Mouse (Mus musculus) midbrain, embryonic 14.5 days (tissue): ENCODE data around the gene Msmb. TPM values are rescaled to one million over a fixed set of nuclear protein-coding genes. Genes with fewer than 3 reads are reported as not detected.

Experiments used
- ATAC-seq: fragments of 200-750 bp; cut with Nextera tagmentation; 2 replicates; pipeline ENCODE4 v1.8.0; 2017; ENCODE audit warnings: moderate number of reproducible peaks, moderate library complexity; ENCODE audit not compliant: low FRiP score, low TSS enrichment
- DNase-seq: peaks from one replicate; pipeline ENCODE4 v3.0.0-alpha.2; 2015
- H3K27ac ChIP-seq: fragments of 300-500 bp; sonication (generic); replicated peaks from 2 replicates; pipeline ENCODE4 v1.5.1; 2014; ENCODE audit warnings: mild to moderate bottlenecking, low read depth, low read length, moderate library complexity
- H3K27me3 ChIP-seq: fragments of 300-500 bp; sonication (generic); 2 replicates; pipeline ENCODE4 v1.6.1; 2014; ENCODE audit warnings: low read length, control low read depth, mixed read lengths; ENCODE audit not compliant: control insufficient read depth, insufficient read depth
- H3K36me3 ChIP-seq: fragments of 300-500 bp; sonication (generic); 2 replicates; pipeline ENCODE4 v1.6.1; 2014; ENCODE audit warnings: low read length, control low read depth; ENCODE audit not compliant: control insufficient read depth, insufficient read depth
- H3K4me1 ChIP-seq: fragments of 300-500 bp; sonication (generic); 2 replicates; pipeline ENCODE4 v1.6.1; 2014; ENCODE audit warnings: mild to moderate bottlenecking, antibody characterized with exemption, low read length, control low read depth; ENCODE audit not compliant: control insufficient read depth, insufficient read depth
- H3K4me2 ChIP-seq: fragments of 300-500 bp; sonication (generic); 2 replicates; pipeline ENCODE4 v1.6.1; 2014; ENCODE audit warnings: mild to moderate bottlenecking, low read length, moderate library complexity
- H3K4me3 ChIP-seq: fragments of 300-500 bp; sonication (generic); replicated peaks from 2 replicates; pipeline ENCODE4 v1.5.1; 2014; ENCODE audit warnings: low read depth, low read length
- H3K9ac ChIP-seq: fragments of 300-500 bp; sonication (generic); replicated peaks from 2 replicates; pipeline ENCODE4 v1.6.1; 2014; ENCODE audit warnings: mild to moderate bottlenecking, low read length, moderate library complexity
- H3K9me3 ChIP-seq: fragments of 300-500 bp; sonication (generic); 2 replicates; pipeline ENCODE4 v1.6.1; 2016; ENCODE audit warnings: low read length, control low read depth, mixed read lengths; ENCODE audit not compliant: control insufficient read depth
- WGBS: fragments of 180-500 bp; shearing (Covaris S2); extraction: QIAGEN DNeasy Blood & Tissue Kit; methylation state at CpG from one replicate; pipeline ENCODE4 v1.1.7; 2014; 5-methylcytosine and 5-hydroxymethylcytosine counted together
- polyA plus RNA-seq: library from polyadenylated mRNA; unstranded; fragments of >200 nt; fragmentation: Nextera tagmentation; extraction: Ambion mirVana; gene quantifications from 2 replicates; pipeline ENCODE4 v1.2.1, GENCODE M21; 2014

Msmb gene
- polyA plus RNA-seq, 1 experiment from 2014 or later, result not detected

GRCm38 (mm10) chr14:32153156-32153555, 11.3 kb downstream of the Msmb start:
- Histone ChIP-seq H3K4me2 (no peak overlapping the region), H3K27me3 (no peaks in the 10 kb centered on the region), H3K4me1 (no peaks in the 10 kb centered on the region), H3K9ac (no peak overlapping the region), H3K4me3 (no peak overlapping the region), H3K9me3 (peaks cover 2% of the 10 kb centered on the region; the same call in 1 of the 2 replicates), H3K36me3 (no peaks in the 10 kb centered on the region), H3K27ac (no peak overlapping the region)
- 91% methylated on average over 2 of the region's 2 CpGs for WGBS
- ATAC-seq (no peak), DNase-seq (no peak)

- Histone ChIP-seq H3K27me3 (no peaks in the 10 kb centered on the region), H3K27ac (no peak overlapping the region), H3K9ac (no peak overlapping the region), H3K4me2 (no peak overlapping the region), H3K9me3 (no peaks in the 10 kb centered on the region), H3K4me3 (no peak overlapping the region), H3K4me1 (peaks cover 6% of the 10 kb centered on the region; the same call in 1 of the 2 replicates), H3K36me3 (no peaks in the 10 kb centered on the region)
- WGBS, result 88% methylated on average over 6 of the region's 6 CpGs
- no peak for DNase-seq
- ATAC-seq, result no peak
These were observed 12.9 kb downstream of the Msmb start for GRCm38 (mm10) chr14:32154758-32155157.

GRCm38 (mm10) chr14:32159150-32159670, 17.4 kb downstream of the Msmb start:
- Histone ChIP-seq H3K36me3 (no peaks in the 10 kb centered on the region), H3K27me3 (no peaks in the 10 kb centered on the region), H3K9ac (peak overlapping the region; percentile 42; the same call in 1 of the 2 replicates), H3K4me3 (peak overlapping the region; percentile 75), H3K4me1 (peaks cover 18% of the 10 kb centered on the region), H3K27ac (peak overlapping the region; percentile 85), H3K9me3 (no peaks in the 10 kb centered on the region), H3K4me2 (peak overlapping the region; percentile 77)
- ATAC-seq (peak; percentile 10; the same call in 1 of the 2 replicates), DNase-seq (no peak)
- WGBS, result 37% methylated on average over 4 of the region's 4 CpGs

- WGBS, result under 1% methylated on average over 40 of the region's 40 CpGs
These were observed 17.9 kb downstream of the Msmb start, which contains the start of gene Ncoa4 for GRCm38 (mm10) chr14:32159690-32160246. TSS of gene Ncoa4 (plus strand) at chr14:32159865.

DNA sequence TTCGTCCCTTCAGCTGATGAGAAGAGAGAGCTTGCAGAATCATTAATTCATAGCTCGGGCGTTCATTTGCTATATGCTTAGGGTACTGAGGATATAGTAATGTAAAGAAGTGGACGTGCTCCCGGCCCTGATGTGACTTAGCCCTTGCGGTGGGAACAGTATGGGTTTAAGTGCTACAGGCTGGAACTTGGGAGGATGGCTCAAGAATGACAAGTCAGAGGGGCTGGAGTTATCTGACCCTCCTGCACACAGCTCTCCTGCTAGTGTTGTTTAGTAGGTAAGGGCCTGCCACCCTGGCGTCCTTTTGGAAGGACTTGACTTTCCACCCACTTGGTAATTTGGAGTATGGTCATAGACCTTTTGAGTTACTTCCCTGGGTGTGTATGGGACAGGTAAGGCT, 18.7 kb downstream of the Msmb start:
- H3K9me3 ChIP-seq, result no peaks in the 10 kb centered on the region
- H3K4me1 ChIP-seq, result peaks cover 25% of the 10 kb centered on the region
- WGBS, result 42% methylated on average over 7 of the region's 7 CpGs
- no peak overlapping the region for H3K27ac ChIP-seq
- H3K27me3 ChIP-seq, result no peaks in the 10 kb centered on the region
- peak overlapping the region; percentile 94 for H3K9ac ChIP-seq
- ATAC-seq, result no peak
- DNase-seq, result no peak
- peak overlapping the region; percentile 77 for H3K4me2 ChIP-seq
- no peaks in the 10 kb centered on the region for H3K36me3 ChIP-seq
- peak overlapping the region; percentile 75 for H3K4me3 ChIP-seq

More at GRCm38 (mm10) chr14:32159690-32160246, 17.9 kb downstream of the Msmb start, which contains the start of gene Ncoa4:
- peak within 1 kb of the TSS; percentile 77 for H3K4me2 ChIP-seq
- H3K27me3 ChIP-seq, result no peaks in the 10 kb centered on the region
- no peaks in the 10 kb centered on the region for H3K9me3 ChIP-seq
- peak within 1 kb of the TSS; percentile 94 for H3K9ac ChIP-seq
- ATAC-seq (peak; percentile 98), DNase-seq (peak; percentile 100)
- H3K36me3 ChIP-seq, result no peaks in the 10 kb centered on the region
- peaks cover 18% of the 10 kb centered on the region for H3K4me1 ChIP-seq
- peak within 1 kb of the TSS; percentile 85 for H3K27ac ChIP-seq
- peak within 1 kb of the TSS; percentile 75 for H3K4me3 ChIP-seq

DNA sequence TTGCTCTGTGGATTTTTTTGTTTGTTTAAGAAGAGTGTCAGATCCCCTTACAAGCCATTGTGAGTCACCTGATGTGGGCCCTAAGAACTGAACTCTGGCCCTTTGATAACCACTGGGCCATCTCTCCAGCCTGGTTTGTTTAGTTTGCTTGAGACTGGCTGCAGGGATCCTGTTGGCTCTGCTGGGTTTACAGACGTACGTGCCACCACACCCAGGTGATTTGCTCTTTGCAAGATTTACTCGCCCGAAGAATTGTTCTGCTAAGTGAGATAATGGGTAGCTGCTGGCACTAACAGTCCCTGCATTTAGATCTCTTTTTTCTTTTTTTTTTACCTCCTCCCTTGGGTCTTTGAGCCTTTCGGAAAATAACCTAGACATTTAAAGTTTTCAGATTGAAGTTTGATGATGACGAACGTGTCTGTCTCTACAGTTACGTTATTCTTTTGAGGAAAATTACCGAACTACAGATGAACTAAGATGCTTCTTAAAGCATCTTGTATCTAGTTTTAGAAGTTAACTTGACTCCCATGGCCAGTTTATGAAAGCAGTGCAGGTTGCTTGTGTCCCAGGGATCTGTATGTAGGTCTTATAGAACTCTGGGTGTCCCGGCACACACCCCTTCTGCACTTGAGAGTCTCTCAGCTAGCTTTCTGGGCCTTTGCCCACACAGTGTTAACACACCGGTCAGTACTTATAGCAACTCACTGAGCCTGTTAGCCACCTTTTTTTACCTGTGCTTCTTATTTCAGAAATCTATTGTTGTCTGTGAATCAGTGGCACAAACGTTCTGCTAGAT, 19.5 kb downstream of the Msmb start:
- 0 out of 2 replicates have a peak overlapping the region, but pooled peaks have one; percentile 94 for H3K9ac ChIP-seq
- H3K27me3 ChIP-seq, result no peaks in the 10 kb centered on the region
- H3K4me3 ChIP-seq, result no peak overlapping the region
- H3K9me3 ChIP-seq, result no peaks in the 10 kb centered on the region
- H3K27ac ChIP-seq, result no peak overlapping the region
- H3K4me1 ChIP-seq, result peaks cover 27% of the 10 kb centered on the region
- peak overlapping the region; percentile 77 for H3K4me2 ChIP-seq
- WGBS, result 93% methylated on average over 12 of the region's 12 CpGs
- DNase-seq (no peak), ATAC-seq (no peak)
- H3K36me3 ChIP-seq, result no peaks in the 10 kb centered on the region

DNA sequence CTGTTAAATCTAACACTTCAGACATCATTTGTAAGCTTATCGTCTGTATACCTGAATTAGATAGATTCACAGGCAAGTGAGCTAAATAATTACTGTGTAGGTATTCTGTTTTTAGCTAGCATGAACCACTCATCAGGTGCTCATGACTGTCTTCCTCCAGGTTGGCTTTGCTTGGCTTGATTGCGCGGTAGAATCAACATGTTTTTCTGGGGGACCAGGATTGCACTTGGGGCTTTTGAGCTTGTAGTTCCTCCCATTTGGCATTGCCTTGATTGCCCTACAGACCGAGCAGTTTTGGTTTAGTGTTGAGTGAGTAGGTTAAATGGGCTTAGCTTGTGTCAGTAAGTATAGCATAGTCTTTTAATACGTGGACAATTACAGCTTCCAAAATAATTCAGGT, 20.4 kb downstream of the Msmb start:
- DNase-seq (no peak), ATAC-seq (no peak)
- WGBS, result 92% methylated on average over 5 of the region's 5 CpGs
- Histone ChIP-seq H3K36me3 (no peaks in the 10 kb centered on the region), H3K9me3 (no peaks in the 10 kb centered on the region), H3K27ac (no peak overlapping the region), H3K9ac (no peak overlapping the region), H3K4me2 (no peak overlapping the region), H3K4me3 (no peak overlapping the region), H3K4me1 (peaks cover 27% of the 10 kb centered on the region), H3K27me3 (no peaks in the 10 kb centered on the region)

DNA sequence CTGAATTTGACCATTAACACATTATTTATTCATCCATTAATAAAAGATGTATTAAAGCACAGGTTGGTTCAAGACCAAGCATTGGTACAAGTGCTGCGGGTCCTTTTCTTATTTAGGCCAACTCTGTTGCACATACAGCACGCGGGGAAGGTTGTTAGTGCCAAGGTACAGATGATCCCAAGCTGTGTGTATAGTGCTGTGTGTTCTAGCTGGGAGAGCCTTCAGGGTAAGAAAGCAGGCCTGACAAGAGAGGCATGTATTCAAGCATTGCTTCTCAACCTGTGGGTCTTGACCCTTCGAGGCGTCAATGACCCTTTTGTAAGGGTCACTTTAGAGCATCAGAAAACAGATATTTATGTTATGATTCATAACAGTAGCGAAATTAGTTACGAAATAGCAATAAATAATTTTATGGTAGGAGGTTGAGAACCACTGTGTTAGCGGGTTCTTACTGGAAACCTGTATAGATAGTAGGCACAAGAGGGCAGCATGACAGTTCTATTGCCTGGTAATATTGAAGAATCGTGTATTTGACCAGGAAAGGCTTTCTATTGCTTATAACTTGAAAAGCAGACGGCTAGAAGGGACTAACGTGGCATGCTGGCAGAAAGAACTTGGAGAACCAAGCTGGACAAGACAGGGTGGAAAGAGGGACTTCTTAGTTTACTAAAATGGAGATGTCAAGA, 21.5 kb downstream of the Msmb start:
- H3K4me1 ChIP-seq, result peaks cover 27% of the 10 kb centered on the region
- no peaks in the 10 kb centered on the region for H3K9me3 ChIP-seq
- no peak overlapping the region for H3K4me3 ChIP-seq
- H3K4me2 ChIP-seq, result no peak overlapping the region
- no peak for ATAC-seq
- H3K27me3 ChIP-seq, result no peaks in the 10 kb centered on the region
- no peak overlapping the region for H3K9ac ChIP-seq
- WGBS, result 92% methylated on average over 11 of the region's 11 CpGs
- H3K27ac ChIP-seq, result no peak overlapping the region
- DNase-seq, result no peak
- H3K36me3 ChIP-seq, result no peaks in the 10 kb centered on the region
